Mouse (Mus musculus) CH12.LX (cell line): ENCODE results near the gene Pla2g4e. TPM values are rescaled to one million over a fixed set of nuclear protein-coding genes. Genes with fewer than 3 reads are reported as not detected.
A peak's percentile ranks its signal among the peaks of the same experiment; 100 is the strongest.

Experiments used
- DNase-seq: peaks from one replicate; pipeline ENCODE4 v3.0.0-alpha.2; 2013; ENCODE audit errors: extremely low read depth
- H3K27ac ChIP-seq: 2 replicates; pipeline ENCODE4 v1.5.1; 2012; ENCODE audit warnings: low read depth, mild to moderate bottlenecking, control low read depth, moderate library complexity; ENCODE audit not compliant: insufficient read depth
- H3K27me3 ChIP-seq: replicated peaks from 2 replicates; pipeline ENCODE3; 2012; ENCODE audit warnings: inconsistent platforms
- H3K36me3 ChIP-seq, 2 experiments: replicated peaks in 1 of 2; 2 replicates each; pipeline versions ENCODE3 to v1.6.1; 2012; ENCODE audit warnings: inconsistent platforms in 1 of 2, low read length in 1 of 2, mild to moderate bottlenecking in 1 of 2, mixed read lengths in 1 of 2, moderate library complexity in 1 of 2; ENCODE audit not compliant: control insufficient read depth in 1 of 2, insufficient read depth in 1 of 2
- H3K4me1 ChIP-seq, 2 experiments: 2 replicates each; pipeline ENCODE4 v1.6.1; 2012; ENCODE audit warnings: inconsistent platforms in 1 of 2, moderate library complexity in 1 of 2; ENCODE audit not compliant: insufficient read depth in 2 of 2, control insufficient read depth in 1 of 2
- H3K4me2 ChIP-seq: 2 replicates; pipeline ENCODE4 v1.6.1; 2012; ENCODE audit warnings: low read depth, mild to moderate bottlenecking, control low read depth; ENCODE audit not compliant: poor library complexity, insufficient read depth, severe bottlenecking
- H3K4me3 ChIP-seq, 3 experiments: fragments of 150-350 bp in 1 of 3; sonication (generic) in 1 of 3; replicated peaks in 1 of 3; 2 replicates each; pipeline versions ENCODE3 to v1.5.1; 2011 to 2012; ENCODE audit warnings: low read depth in 2 of 3, low read length in 2 of 3, mild to moderate bottlenecking in 2 of 3, moderate library complexity in 2 of 3, control low read depth in 1 of 3, improper control_type of control experiment in 1 of 3, inconsistent platforms in 1 of 3, mixed read lengths in 1 of 3; ENCODE audit not compliant: poor library complexity in 1 of 3
- H3K79me2 ChIP-seq: replicated peaks from 2 replicates; pipeline ENCODE4 v1.6.1; 2012; ENCODE audit warnings: mild to moderate bottlenecking, moderate library complexity; ENCODE audit not compliant: control insufficient read depth, poor library complexity, insufficient read depth, severe bottlenecking; ENCODE audit errors: extremely low read depth
- H3K9ac ChIP-seq: 2 replicates; pipeline ENCODE4 v1.6.1; 2012; ENCODE audit warnings: low read depth, mild to moderate bottlenecking, control low read depth, moderate library complexity; ENCODE audit not compliant: insufficient read depth
- H3K9me3 ChIP-seq: replicated peaks from 2 replicates; pipeline ENCODE3; 2012; ENCODE audit warnings: low read length, inconsistent platforms, mixed read lengths
- CHD2 ChIP-seq: IDR thresholded peaks from 2 replicates; pipeline ENCODE4 v1.6.1; 2011; ENCODE audit warnings: low read length, improper control_type of control experiment
- CTCF ChIP-seq, 2 experiments: IDR thresholded peaks in 1 of 2; conservative IDR thresholded peaks in 1 of 2; 2 replicates each; pipeline ENCODE4 v1.5.1; 2011 to 2012; ENCODE audit warnings: low read depth in 2 of 2, low read length in 2 of 2, improper control_type of control experiment in 1 of 2, inconsistent platforms in 1 of 2, mild to moderate bottlenecking in 1 of 2, moderate library complexity in 1 of 2
- GABPA ChIP-seq: IDR thresholded peaks from 2 replicates; pipeline ENCODE4 v1.6.1; 2012; ENCODE audit warnings: low read depth, low read length, improper control_type of control experiment, inconsistent platforms; ENCODE audit not compliant: insufficient replicate concordance
- MAFK ChIP-seq: IDR thresholded peaks from 2 replicates; pipeline ENCODE4 v1.6.1; 2011; ENCODE audit warnings: low read length, improper control_type of control experiment; ENCODE audit not compliant: insufficient replicate concordance
- MAX ChIP-seq: IDR thresholded peaks from 2 replicates; pipeline ENCODE4 v1.6.1; 2011; ENCODE audit warnings: low read length, improper control_type of control experiment
- MEF2A ChIP-seq: IDR thresholded peaks from 2 replicates; pipeline ENCODE4 v1.6.1; 2014; ENCODE audit warnings: low read depth, mild to moderate bottlenecking, inconsistent platforms, low read length, improper control_type of control experiment, borderline replicate concordance
- NRF1 ChIP-seq: IDR thresholded peaks from 2 replicates; pipeline ENCODE4 v1.6.1; 2014; ENCODE audit warnings: low read depth, mild to moderate bottlenecking, inconsistent platforms, low read length, improper control_type of control experiment, moderate library complexity
- POLR2A ChIP-seq: IDR thresholded peaks from 2 replicates; pipeline ENCODE4 v1.6.1; 2011; ENCODE audit warnings: low read depth, mild to moderate bottlenecking, improper control_type of control experiment, low read length
- POLR2AphosphoS2 ChIP-seq: IDR thresholded peaks from 2 replicates; pipeline ENCODE4 v1.6.1; 2011; ENCODE audit warnings: low read depth, low read length, improper control_type of control experiment
- RAD21 ChIP-seq: IDR thresholded peaks from 2 replicates; pipeline ENCODE4 v1.6.1; 2011; ENCODE audit warnings: low read depth, mild to moderate bottlenecking, low read length, improper control_type of control experiment, moderate library complexity
- RCOR1 ChIP-seq: conservative IDR thresholded peaks from 2 replicates; pipeline ENCODE4 v1.6.1; 2012; ENCODE audit warnings: low read depth, mild to moderate bottlenecking, inconsistent platforms, low read length, improper control_type of control experiment
- USF2 ChIP-seq: conservative IDR thresholded peaks from 2 replicates; pipeline ENCODE4 v1.6.1; 2011; ENCODE audit warnings: low read depth, low read length, improper control_type of control experiment
- ZC3H11A ChIP-seq: IDR thresholded peaks from 2 replicates; pipeline ENCODE4 v1.6.1; 2012; ENCODE audit warnings: low read depth, mild to moderate bottlenecking, inconsistent platforms, low read length, improper control_type of control experiment
- ZKSCAN1 ChIP-seq: IDR thresholded peaks from 2 replicates; pipeline ENCODE4 v1.6.1; 2012; ENCODE audit warnings: low read depth, inconsistent platforms, low read length, improper control_type of control experiment, borderline replicate concordance
- ZNF384 ChIP-seq: IDR thresholded peaks from 2 replicates; pipeline ENCODE4 v1.6.1; 2012; ENCODE audit warnings: low read depth, low read length, improper control_type of control experiment, inconsistent platforms
- dilution Hi-C: fragments of 300-500 bp; cut with MboI; formaldehyde crosslinking; loops from 2 replicates; pipeline ENCODE4 v1.14.3; 2020; ENCODE audit warnings: low sequenced_read_pairs; ENCODE audit not compliant: extremely low pct_unique_long_range_greater_than_20kb, extremely low pct_ligation_motif_present
- in situ Hi-C: fragments of 300-500 bp; cut with MboI; formaldehyde crosslinking; loops from 3 replicates; pipeline ENCODE4 v1.14.3; 2019; ENCODE audit warnings: low sequenced_read_pairs, low pct_ligation_motif_present, low pct_unique_long_range_greater_than_20kb, mixed read lengths
- polyA plus RNA-seq: library from polyadenylated mRNA; unstranded; fragments of >175 nt; gene quantifications from 2 replicates; pipeline ENCODE4 v1.2.1, GENCODE M21; 2012; ENCODE audit warnings: low read depth; ENCODE audit not compliant: insufficient read length
- total RNA-seq, 2 experiments: library from RNA; depleted of rRNA; stranded (reverse); fragments of 300-350 nt in 1 of 2; fragments of >200 nt in 1 of 2; gene quantifications; 2 replicates each; pipeline ENCODE4 v1.2.3; 2012 to 2014

The Pla2g4e gene
- total and polyA plus RNA-seq, 3 experiments: not detected

GRCm38 (mm10) chr2:120158846-120159245 lies 86.3 kb downstream of the Pla2g4e start:
- Histone ChIP-seq H3K9me3 (peaks cover 3% of the 10 kb centered on the region), H3K79me2 (no peaks in the 10 kb centered on the region), H3K9ac (no peak overlapping the region), H3K4me3 (no peak overlapping the region), H3K4me2 (no peak overlapping the region), H3K27ac (no peak overlapping the region), H3K36me3 (no peaks in the 10 kb centered on the region), H3K27me3 (no peaks in the 10 kb centered on the region), H3K4me1 (peaks cover 3 to 23% of the 10 kb centered on the region in 2 experiments)
- in situ Hi-C loops (no loop called here), dilution Hi-C loops (no loop called here)
- TF ChIP-seq MEF2A: no peak
- TF ChIP-seq ZNF384: no peak
- TF ChIP-seq MAFK: no peak
- no peak for TF ChIP-seq NRF1
- no peak for TF ChIP-seq MAX
- TF ChIP-seq GABPA: no peak
- no peak for TF ChIP-seq POLR2A
- no peak for TF ChIP-seq RCOR1
- TF ChIP-seq CTCF (conservative IDR thresholded peaks at IDR 0.05 in 1 of 2, IDR thresholded peaks at IDR 0.05 in 1 of 2; ENCODE audit: low read depth in 2 of 2, low read length in 2 of 2): no peak
- TF ChIP-seq ZC3H11A: no peak
- TF ChIP-seq USF2: no peak
- TF ChIP-seq CHD2: no peak
- TF ChIP-seq ZKSCAN1: no peak
- DNase-seq: peak; percentile 32

GRCm38 (mm10) chr2:120158016-120158415 lies 87.1 kb downstream of the Pla2g4e start:
- no peak overlapping the region for H3K9ac ChIP-seq
- H3K4me2 ChIP-seq: no peak overlapping the region
- in situ Hi-C loops (no loop called here), dilution Hi-C loops (no loop called here)
- no peak overlapping the region for H3K4me3 ChIP-seq
- DNase-seq: peak; percentile 38
- H3K4me1 ChIP-seq: peaks cover 3 to 32% of the 10 kb centered on the region in 2 experiments
- no peak overlapping the region for H3K27ac ChIP-seq
- no peaks in the 10 kb centered on the region for H3K79me2 ChIP-seq
- H3K36me3 ChIP-seq: no peaks in the 10 kb centered on the region
- TF ChIP-seq RAD21 (peak; percentile 10), POLR2AphosphoS2 (no peak), CTCF (conservative IDR thresholded peaks at IDR 0.05 in 1 of 2, IDR thresholded peaks at IDR 0.05 in 1 of 2; ENCODE audit: low read depth in 2 of 2, low read length in 2 of 2) (peak; percentile 25 to 46; a peak in 3 of 4 replicates)
- no peaks in the 10 kb centered on the region for H3K27me3 ChIP-seq
- peaks cover 3% of the 10 kb centered on the region for H3K9me3 ChIP-seq
